Mouse (Mus musculus) gastrocnemius, adult 18-20 months (tissue): ENCODE measurements around the gene Krt25. TPM values are rescaled to one million over a fixed set of nuclear protein-coding genes. Genes with fewer than 3 reads are reported as not detected.

ENCODE experiments used
- DNase-seq: peaks from one replicate; pipeline ENCODE4 v3.0.0; 2021; ENCODE audit warnings: low spot score
- total RNA-seq, 2 experiments: library from RNA; stranded (reverse); gene quantifications; 2 replicates each; pipeline ENCODE4 v1.2.3; 2021

The Krt25 gene
- total RNA-seq, 2 experiments from 2014 or later, result 0.18 TPM; not detected in 1

GRCm38 (mm10) chr11:99279986-99280385 lies 42.8 kb downstream of the Krt25 start:
- no peak for DNase-seq

- DNase-seq, result no peak
These were observed 46.0 kb downstream of the Krt25 start for GRCm38 (mm10) chr11:99276786-99277185.

- no peak for DNase-seq
These were observed 47.1 kb downstream of the Krt25 start for GRCm38 (mm10) chr11:99275624-99276023.

GRCm38 (mm10) chr11:99272721-99273120 lies 50.0 kb downstream of the Krt25 start:
- DNase-seq, result no peak

- no peak for DNase-seq
These were observed 53.6 kb downstream of the Krt25 start for GRCm38 (mm10) chr11:99269192-99269591.

GRCm38 (mm10) chr11:99265796-99266195 lies 57.0 kb downstream of the Krt25 start:
- no peak for DNase-seq

Other genes with a start within 250 kb of the Krt25 start
- under 1 TPM in 1 of 2 experiments, not detected in 1; 0.07 TPM for gene Tns4, start 233.6 kb downstream of the Krt25 start, total RNA-seq
- gene Ccr7, start 167.9 kb downstream of the Krt25 start, total RNA-seq, result not detected
- gene Smarce1, start 91.9 kb downstream of the Krt25 start, total RNA-seq, result 10 to 100 TPM; 28.0 to 33.2 TPM
- gene Krt222, start 78.9 kb downstream of the Krt25 start, total RNA-seq, result 1 to 10 TPM; 2.4 TPM
- gene Krt24, start 37.7 kb downstream of the Krt25 start, total RNA-seq, result not detected
- not detected for gene Krt26, start 15.0 kb upstream of the Krt25 start, total RNA-seq
- gene Krt27, start 28.2 kb upstream of the Krt25 start, total RNA-seq, result not detected
- gene Krt28, start 52.0 kb upstream of the Krt25 start, total RNA-seq, result not detected
- gene Krt10, start 66.4 kb upstream of the Krt25 start, total RNA-seq, result 1 to 10 TPM; 2.6 to 3.1 TPM
- not detected for gene Krt12, start 99.3 kb upstream of the Krt25 start, total RNA-seq
- gene Krt20, start 115.2 kb upstream of the Krt25 start, total RNA-seq, result under 1 TPM in 1 of 2 experiments, not detected in 1; 0.14 TPM
- gene Krt23, start 170.2 kb upstream of the Krt25 start, total RNA-seq, result not detected
- not detected for gene Krt39, start 198.4 kb upstream of the Krt25 start, total RNA-seq
- gene Krt40, start 220.2 kb upstream of the Krt25 start, total RNA-seq, result not detected
- gene Krtap3-3, start 227.9 kb upstream of the Krt25 start, total RNA-seq, result under 1 TPM in 1 of 2 experiments, not detected in 1; 0.32 TPM
- not detected for gene Krtap3-2, start 233.9 kb upstream of the Krt25 start, total RNA-seq
- gene Gm11939, start 236.5 kb upstream of the Krt25 start, total RNA-seq, result not detected
- not detected for gene Krtap3-1, start 243.7 kb upstream of the Krt25 start, total RNA-seq